In the genomic region with DNA sequence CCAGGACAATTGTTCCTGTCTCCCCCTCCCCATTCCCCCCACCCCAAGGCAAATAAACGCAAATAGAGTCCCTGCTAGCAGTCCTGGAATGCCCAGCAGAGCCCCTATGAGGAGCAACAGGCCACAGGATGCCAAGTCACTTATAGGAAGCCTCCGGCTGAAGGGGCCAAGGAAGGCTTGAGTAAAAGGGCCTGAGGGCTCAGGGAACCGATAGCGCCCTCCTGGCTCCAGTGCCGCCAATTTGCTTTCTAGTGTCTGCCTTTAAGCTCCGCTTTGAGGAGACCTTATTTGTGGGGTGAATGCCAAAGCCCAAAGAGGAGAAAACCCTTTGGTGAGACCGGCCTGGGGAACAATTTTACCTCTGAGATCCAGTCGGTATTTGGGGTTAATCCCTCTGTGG, we compare ENCODE assay signal across 23 mouse cellular contexts.
DNase-seq lines count a peak whose midpoint lies in the region; ATAC-seq lines count a peak whose summit lies in the region.
"Had no signal": no experiment of that assay in that cellular context is flagged by ENCODE, and none has a peak within 500 bp of the region (broad histone marks: within the 10 kb centered on the region; RNA-seq: fewer than 3 reads in every experiment).

No protein-coding gene starts in this region.

- H3K27me3 ChIP-seq in midbrain, embryonic 10.5 days (ENCODE audit: low read depth, poor library complexity, severe bottlenecking), result peaks cover 72% of the 10 kb centered on the region
- peaks cover 34% of the 10 kb centered on the region for H3K27me3 ChIP-seq in midbrain, embryonic 13.5 days

- H3K4me1 ChIP-seq in midbrain, embryonic 10.5 days, result peaks cover 52% of the 10 kb centered on the region
- H3K4me1 ChIP-seq in midbrain, embryonic 13.5 days (replicated peaks), result peaks cover 7% of the 10 kb centered on the region; the same call in 1 of the 2 replicates

- ATAC-seq in midbrain, embryonic 13.5 days, result no peak
- ATAC-seq in frontal cortex, adult (ENCODE audit: low TSS enrichment), result no peak
- ATAC-seq: activated CD4-positive, CD25-positive, alpha-beta regulatory T cell, adult 4 months; CD4-positive, CD25-positive, alpha-beta regulatory T cell, adult 4 months; forebrain, postnatal 0 days; hindbrain, embryonic 16.5 days; inflammation-experienced regulatory T-cells, adult 6 months; intestine, postnatal 0 days had no signal

- WGBS in midbrain, embryonic 10.5 days, result 13% methylated on average over 8 of the region's 8 CpGs
- WGBS in midbrain, embryonic 13.5 days, result 16% methylated on average over 8 of the region's 8 CpGs

- H3K4me2 ChIP-seq in midbrain, embryonic 13.5 days (replicated peaks), result no peak overlapping the region

- peak; percentile 51 for DNase-seq in embryo, embryonic 10 days (ENCODE audit: low spot score)
- DNase-seq in embryo, embryonic 11 days, result no peak
- peak; percentile 70 for DNase-seq in heart, adult 11 months
- DNase-seq in heart, postnatal 14 days, result no peak
- DNase-seq in midbrain, embryonic 10.5 days (ENCODE audit: low spot score), result peak; percentile 32
- DNase-seq in testis, postnatal 10 days (ENCODE audit: low spot score), result no peak
- DNase-seq: adrenal gland, adult 2 months; adrenal gland, postnatal 25 days; B cell, adult 2 months; cerebellum, adult 18-20 months; cerebellum, adult 9-11 months; cerebellum, postnatal 36 days; forebrain, postnatal 0 days; gastrocnemius, adult 2 months; gastrocnemius, postnatal 25 days; heart, postnatal 10 days had no signal

- intact Hi-C loops in heart, postnatal 14 days (cut with DNase I), result no loop called here

- H3K27ac ChIP-seq in midbrain, embryonic 10.5 days (replicated peaks), result peak overlapping the region; percentile 52; the same call in 1 of the 2 replicates
- no peak overlapping the region for H3K27ac ChIP-seq in midbrain, embryonic 13.5 days
- H3K27ac ChIP-seq: gastrocnemius, adult 2 months had no signal

- no peaks in the 10 kb centered on the region for H3K36me3 ChIP-seq in midbrain, embryonic 10.5 days
- H3K36me3 ChIP-seq in midbrain, embryonic 13.5 days, result no peaks in the 10 kb centered on the region

- H3K9me3 ChIP-seq in midbrain, embryonic 10.5 days (replicated peaks), result peaks cover 7% of the 10 kb centered on the region; the same call in 1 of the 2 replicates
- H3K9me3 ChIP-seq in midbrain, embryonic 13.5 days, result 0 out of 2 replicates have a peak, but pooled peaks cover 7% of the 10 kb centered on the region

- no peak overlapping the region for H3K9ac ChIP-seq in midbrain, embryonic 13.5 days (replicated peaks)
- H3K9ac ChIP-seq: forebrain, postnatal 0 days had no signal

- no peak overlapping the region for H3K4me3 ChIP-seq in midbrain, embryonic 10.5 days
- no peak overlapping the region for H3K4me3 ChIP-seq in midbrain, embryonic 13.5 days (replicated peaks)
- H3K4me3 ChIP-seq: gastrocnemius, adult 2 months had no signal

Comparison
In these comparisons a context has a peak if more than half of its experiments do, and no peak if none do; other contexts are left out.
1. DNase-seq: peak in embryo, embryonic 10 days (single experiment), heart, adult 11 months (single experiment) and midbrain, embryonic 10.5 days (single experiment); none in embryo, embryonic 11 days (single experiment), heart, postnatal 14 days (0 of 2) and testis, postnatal 10 days (single experiment).